Mouse (Mus musculus) mature B cell (primary cell): ENCODE data around the gene Chtf18.

Experiments
- in situ Hi-C: fragments of 300-500 bp; cut with MboI; formaldehyde crosslinking; loops from 2 replicates; pipeline ENCODE4 v1.14.3; 2019

Chtf18 gene

GRCm38 (mm10) chr17:25735246-25735645, 8.0 kb upstream of the Chtf18 start:
- in situ Hi-C loops, result no loop called here

GRCm38 (mm10) chr17:25732082-25732481, 4.9 kb upstream of the Chtf18 start:
- in situ Hi-C loops, result no loop called here

GRCm38 (mm10) chr17:25728009-25728270, 721 bp upstream of the Chtf18 start:
- in situ Hi-C loops, result no loop called here

- in situ Hi-C loops, result no loop called here
Measured at GRCm38 (mm10) chr17:25725264-25725663, 2.0 kb downstream of the Chtf18 start.

- in situ Hi-C loops, result no loop called here
Measured at GRCm38 (mm10) chr17:25723919-25724318, 3.3 kb downstream of the Chtf18 start.

- in situ Hi-C loops, result no loop called here
Measured at GRCm38 (mm10) chr17:25723470-25723869, 3.7 kb downstream of the Chtf18 start.

- in situ Hi-C loops, result no loop called here
Measured at GRCm38 (mm10) chr17:25721476-25721875, 5.7 kb downstream of the Chtf18 start.

- in situ Hi-C loops, result no loop called here
Measured at GRCm38 (mm10) chr17:25717691-25718090, 9.5 kb downstream of the Chtf18 start.

GRCm38 (mm10) chr17:25716711-25717637, 10.2 kb downstream of the Chtf18 start, which contains the start of gene Gng13:
Gene Gng13, plus strand, starts transcription at chr17:25717171.
- in situ Hi-C loops, result no loop called here

GRCm38 (mm10) chr17:25716130-25716529, 11.1 kb downstream of the Chtf18 start:
- in situ Hi-C loops, result no loop called here

GRCm38 (mm10) chr17:25715627-25716026, 11.6 kb downstream of the Chtf18 start:
- in situ Hi-C loops, result no loop called here

- in situ Hi-C loops, result no loop called here
Measured at GRCm38 (mm10) chr17:25711136-25711535, 16.1 kb downstream of the Chtf18 start.

- in situ Hi-C loops, result no loop called here
Measured at GRCm38 (mm10) chr17:25709994-25710393, 17.2 kb downstream of the Chtf18 start.

GRCm38 (mm10) chr17:25700863-25701496, 26.2 kb downstream of the Chtf18 start:
- in situ Hi-C loops, result no loop called here

- in situ Hi-C loops, result no loop called here
Measured at GRCm38 (mm10) chr17:25698446-25698845, 28.8 kb downstream of the Chtf18 start.

- in situ Hi-C loops, result no loop called here
Measured at GRCm38 (mm10) chr17:25696263-25696662, 31.0 kb downstream of the Chtf18 start.

GRCm38 (mm10) chr17:25688922-25689321, 38.3 kb downstream of the Chtf18 start:
- in situ Hi-C loops, result no loop called here

GRCm38 (mm10) chr17:25686323-25686722, 40.9 kb downstream of the Chtf18 start:
- in situ Hi-C loops, result no loop called here

- in situ Hi-C loops, result no loop called here
Measured at GRCm38 (mm10) chr17:25681636-25682035, 45.6 kb downstream of the Chtf18 start.

- in situ Hi-C loops, result no loop called here
Measured at GRCm38 (mm10) chr17:25679818-25680217, 47.4 kb downstream of the Chtf18 start.

- in situ Hi-C loops, result no loop called here
Measured at GRCm38 (mm10) chr17:25677969-25678368, 49.2 kb downstream of the Chtf18 start.

- in situ Hi-C loops, result no loop called here
Measured at GRCm38 (mm10) chr17:25672982-25673381, 54.2 kb downstream of the Chtf18 start.
